8 mouse cellular contexts compared by ENCODE assay signal in genomic region chr12:108835840-108836409, GRCm38 (mm10). TPM values are rescaled to one million over a fixed set of nuclear protein-coding genes. Genes with fewer than 3 reads are reported as not detected.
DNase-seq lines count a peak whose midpoint lies in the region; ATAC-seq lines count a peak whose summit lies in the region.

Slc25a29 (minus strand) TSS chr12:108835883.
Slc25a47 (plus strand) TSS chr12:108836046.

- H3K9me3 ChIP-seq in forebrain, embryonic 11.5 days (ENCODE audit: control insufficient read depth, low read length): no peaks in the 10 kb centered on the region
- no peaks in the 10 kb centered on the region for H3K9me3 ChIP-seq in heart, embryonic 16.5 days (replicated peaks; ENCODE audit: control insufficient read depth, low read length)
- H3K9me3 ChIP-seq in liver, embryonic 15.5 days (replicated peaks): no peaks in the 10 kb centered on the region
- H3K9me3 ChIP-seq in neural tube, embryonic 12.5 days: no peaks in the 10 kb centered on the region

- peak; percentile 85 to 88 for DNase-seq in CD8-positive naive resting alpha-beta T cell, adult 2 months (ENCODE audit: low read depth in 2 of 2, low spot score in 2 of 2)
- DNase-seq in c-Kit-positive CD71-negative TER-119-negative erythroid progenitor cells, embryonic 14.5 days (ENCODE audit: low read depth): peak; percentile 82
- peak; percentile 99 for DNase-seq in forebrain, embryonic 11.5 days (ENCODE audit: low spot score)
- peak; percentile 98 for DNase-seq in kidney, postnatal 36 days
- DNase-seq in telencephalon, adult 2 months (ENCODE audit: low read depth, low spot score): peak; percentile 92

- peak within 1 kb of the TSS; percentile 63 for H3K4me3 ChIP-seq in forebrain, embryonic 11.5 days (ENCODE audit: low read depth, low read length)
- peak within 1 kb of the TSS; percentile 78 for H3K4me3 ChIP-seq in heart, embryonic 16.5 days (ENCODE audit: low read length)
- peak within 1 kb of the TSS; percentile 67 for H3K4me3 ChIP-seq in liver, embryonic 15.5 days (replicated peaks)
- H3K4me3 ChIP-seq in neural tube, embryonic 12.5 days: peak within 1 kb of the TSS; percentile 65

- peak within 1 kb of the TSS; percentile 68 for H3K27ac ChIP-seq in forebrain, embryonic 11.5 days (ENCODE audit: low read depth, low read length)
- peak within 1 kb of the TSS; percentile 85 for H3K27ac ChIP-seq in heart, embryonic 16.5 days (ENCODE audit: low read length)
- H3K27ac ChIP-seq in liver, embryonic 15.5 days (replicated peaks): peak within 1 kb of the TSS; percentile 68
- H3K27ac ChIP-seq in neural tube, embryonic 12.5 days: peak within 1 kb of the TSS; percentile 46; the same call in 1 of the 2 replicates

- peaks cover 20% of the 10 kb centered on the region; the same call in 1 of the 2 replicates for H3K4me1 ChIP-seq in forebrain, embryonic 11.5 days (replicated peaks; ENCODE audit: control insufficient read depth, insufficient read depth, low read length)
- peaks cover 23% of the 10 kb centered on the region for H3K4me1 ChIP-seq in heart, embryonic 16.5 days (ENCODE audit: control insufficient read depth, insufficient read depth, low read length)
- peaks cover 44% of the 10 kb centered on the region for H3K4me1 ChIP-seq in liver, embryonic 15.5 days (replicated peaks)
- H3K4me1 ChIP-seq in neural tube, embryonic 12.5 days: peaks cover 55% of the 10 kb centered on the region

- H3K4me2 ChIP-seq in forebrain, embryonic 11.5 days (ENCODE audit: low read depth, low read length, severe bottlenecking): peak within 1 kb of the TSS; percentile 97
- H3K4me2 ChIP-seq in heart, embryonic 16.5 days (ENCODE audit: low read depth, low read length): peak within 1 kb of the TSS; percentile 99
- H3K4me2 ChIP-seq in liver, embryonic 15.5 days: peak within 1 kb of the TSS; percentile 99
- H3K4me2 ChIP-seq in neural tube, embryonic 12.5 days (replicated peaks): peak within 1 kb of the TSS; percentile 97

- H3K36me3 ChIP-seq in forebrain, embryonic 11.5 days (ENCODE audit: control insufficient read depth, insufficient read depth, low read length): no peaks in the 10 kb centered on the region; the same call in 1 of the 2 replicates
- 0 out of 2 replicates have a peak, but pooled peaks cover 2% of the 10 kb centered on the region for H3K36me3 ChIP-seq in heart, embryonic 16.5 days (ENCODE audit: control insufficient read depth, insufficient read depth)
- no peaks in the 10 kb centered on the region for H3K36me3 ChIP-seq in liver, embryonic 15.5 days (replicated peaks)
- peaks cover 9% of the 10 kb centered on the region; the same call in 1 of the 2 replicates for H3K36me3 ChIP-seq in neural tube, embryonic 12.5 days

- WGBS in forebrain, embryonic 11.5 days: under 1% methylated on average over 52 of the region's 53 CpGs
- WGBS in heart, embryonic 16.5 days: under 1% methylated on average over 53 of the region's 53 CpGs
- under 1% methylated on average over 53 of the region's 53 CpGs for WGBS in liver, embryonic 15.5 days (ENCODE audit: insufficient replicate concordance)
- under 1% methylated on average over 53 of the region's 53 CpGs for WGBS in neural tube, embryonic 12.5 days

- peak within 1 kb of the TSS; percentile 77 for H3K9ac ChIP-seq in forebrain, embryonic 11.5 days (ENCODE audit: low read length)
- peak within 1 kb of the TSS; percentile 87 for H3K9ac ChIP-seq in heart, embryonic 16.5 days (ENCODE audit: low read length)
- peak within 1 kb of the TSS; percentile 64 for H3K9ac ChIP-seq in liver, embryonic 15.5 days
- peak within 1 kb of the TSS; percentile 74 for H3K9ac ChIP-seq in neural tube, embryonic 12.5 days

- no peaks in the 10 kb centered on the region for H3K27me3 ChIP-seq in forebrain, embryonic 11.5 days (ENCODE audit: control insufficient read depth, insufficient read depth, low read length)
- H3K27me3 ChIP-seq in heart, embryonic 16.5 days (ENCODE audit: control insufficient read depth, insufficient read depth, low read length): no peaks in the 10 kb centered on the region
- H3K27me3 ChIP-seq in liver, embryonic 15.5 days: peaks cover 6% of the 10 kb centered on the region; the same call in 1 of the 2 replicates
- H3K27me3 ChIP-seq in neural tube, embryonic 12.5 days (replicated peaks): no peaks in the 10 kb centered on the region

- ATAC-seq in forebrain, embryonic 11.5 days (replicated peaks; ENCODE audit: low FRiP score): peak; percentile 99
- peak; percentile 99 for ATAC-seq in heart, embryonic 16.5 days (replicated peaks; ENCODE audit: extremely low read depth, insufficient read depth, low FRiP score)
- peak; percentile 99 for ATAC-seq in liver, embryonic 15.5 days (ENCODE audit: insufficient read depth)
- peak; percentile 99 for ATAC-seq in neural tube, embryonic 12.5 days (ENCODE audit: low FRiP score, low read depth)

RNA-seq across cellular contexts. Expression of gene Slc25a29, which starts in this region (rescaled TPM):
- 13.8 and 14.6 TPM in 2 replicates for polyA plus RNA-seq in forebrain, embryonic 11.5 days (2014; fragmentation: Nextera tagmentation; extraction: Ambion mirVana)
- polyA plus RNA-seq in heart, embryonic 16.5 days (2015; fragmentation: Nextera tagmentation; extraction: Ambion mirVana): 4.2 and 4.3 TPM in 2 replicates
- 1.3 and 1.4 TPM in 2 replicates for polyA plus RNA-seq in liver, embryonic 15.5 days (2015; fragmentation: Nextera tagmentation; extraction: Ambion mirVana)
- polyA plus RNA-seq in neural tube, embryonic 12.5 days (2016; fragmentation: Nextera tagmentation; extraction: Ambion mirVana): 15.4 and 16.0 TPM in 2 replicates

RNA-seq across cellular contexts. Expression of gene Slc25a47, which starts in this region (rescaled TPM):
- polyA plus RNA-seq in forebrain, embryonic 11.5 days (2014; fragmentation: Nextera tagmentation; extraction: Ambion mirVana): 10.0 and 12.2 TPM in 2 replicates
- polyA plus RNA-seq in heart, embryonic 16.5 days (2015; fragmentation: Nextera tagmentation; extraction: Ambion mirVana): 5.8 and 6.6 TPM in 2 replicates
- 13.2 and 23.3 TPM in 2 replicates for polyA plus RNA-seq in liver, embryonic 15.5 days (2015; fragmentation: Nextera tagmentation; extraction: Ambion mirVana)
- 12.2 and 14.5 TPM in 2 replicates for polyA plus RNA-seq in neural tube, embryonic 12.5 days (2016; fragmentation: Nextera tagmentation; extraction: Ambion mirVana)

Comparison
In these comparisons a context has a peak if more than half of its experiments do, and no peak if none do; other contexts are left out.
1. Peak in every context shown above with its lines: DNase-seq, ATAC-seq, H3K4me3 ChIP-seq and H3K27ac ChIP-seq.